Mouse (Mus musculus): ENCODE data around the gene Coq8b.

- TF ChIP-seq ZC3H11A (IDR thresholded peaks at IDR 0.05; ENCODE audit: borderline replicate concordance, low read depth, low read length) (no peak), CHD2 (IDR thresholded peaks at IDR 0.05; ENCODE audit: low read depth, low read length) (no peak), MAFK (IDR thresholded peaks at IDR 0.05; ENCODE audit: insufficient read depth, low read depth, low read length) (no peak), HCFC1 (IDR thresholded peaks at IDR 0.05; ENCODE audit: borderline replicate concordance, insufficient read depth, low read length) (no peak), ZNF384 (IDR thresholded peaks at IDR 0.05; ENCODE audit: low read depth, low read length) (no peak)
These were observed 5.1 kb upstream of the Coq8b start for GRCm38 (mm10) chr7:27227676-27228075.

Measured in ES-E14 (cell line).